Mouse (Mus musculus): ENCODE measurements around the gene Acly. TPM values are rescaled to one million over a fixed set of nuclear protein-coding genes. Genes with fewer than 3 reads are reported as not detected.

Acly gene
- polyA plus RNA-seq, 1 experiment from 2014 or later: 394 TPM

GRCm38 (mm10) chr11:100552842-100553241 is 25.0 kb upstream of the Acly start:
- no peak overlapping the region for H3K4me2 ChIP-seq (ENCODE audit: low read depth)
- no peak overlapping the region for H3K9ac ChIP-seq (ENCODE audit: low read length)
- ATAC-seq (ENCODE audit: insufficient read depth, low FRiP score, low TSS enrichment) (no peak), DNase-seq (ENCODE audit: low spot score) (no peak)
- H3K27ac ChIP-seq (ENCODE audit: low read depth, low read length): no peak overlapping the region
- no peaks in the 10 kb centered on the region for H3K27me3 ChIP-seq (ENCODE audit: control insufficient read depth, insufficient read depth, low read length)
- 86% methylated on average over 4 of the region's 4 CpGs for WGBS
- no peaks in the 10 kb centered on the region for H3K4me1 ChIP-seq (ENCODE audit: control insufficient read depth, insufficient read depth, low read length)
- H3K36me3 ChIP-seq (ENCODE audit: control insufficient read depth, insufficient read depth, low read length): no peaks in the 10 kb centered on the region
- no peaks in the 10 kb centered on the region for H3K9me3 ChIP-seq (ENCODE audit: control insufficient read depth, low read length)
- H3K4me3 ChIP-seq (ENCODE audit: low read depth, low read length): no peak overlapping the region

- no peak for DNase-seq (ENCODE audit: low spot score)
- Histone ChIP-seq H3K27ac (ENCODE audit: low read depth, low read length) (no peak overlapping the region), H3K4me2 (ENCODE audit: low read depth) (no peak overlapping the region)
Measured at GRCm38 (mm10) chr11:100550101-100550500, 22.3 kb upstream of the Acly start.

GRCm38 (mm10) chr11:100549466-100549865 is 21.7 kb upstream of the Acly start:
- Histone ChIP-seq H3K9ac (ENCODE audit: low read length) (no peak overlapping the region), H3K27me3 (ENCODE audit: control insufficient read depth, insufficient read depth, low read length) (no peaks in the 10 kb centered on the region), H3K4me2 (ENCODE audit: low read depth) (no peak overlapping the region), H3K36me3 (ENCODE audit: control insufficient read depth, insufficient read depth, low read length) (no peaks in the 10 kb centered on the region), H3K9me3 (ENCODE audit: control insufficient read depth, low read length) (no peaks in the 10 kb centered on the region), H3K27ac (ENCODE audit: low read depth, low read length) (no peak overlapping the region), H3K4me3 (ENCODE audit: low read depth, low read length) (no peak overlapping the region), H3K4me1 (ENCODE audit: control insufficient read depth, insufficient read depth, low read length) (0 out of 2 replicates have a peak, but pooled peaks cover 3% of the 10 kb centered on the region)
- ATAC-seq (ENCODE audit: insufficient read depth, low FRiP score, low TSS enrichment): no peak
- DNase-seq (ENCODE audit: low spot score): no peak
- WGBS: 79% methylated on average over 8 of the region's 8 CpGs

More at GRCm38 (mm10) chr11:100550101-100550500, 22.3 kb upstream of the Acly start:
- Histone ChIP-seq H3K9ac (ENCODE audit: low read length) (no peak overlapping the region), H3K4me1 (ENCODE audit: control insufficient read depth, insufficient read depth, low read length) (0 out of 2 replicates have a peak, but pooled peaks cover under 1% of the 10 kb centered on the region), H3K9me3 (ENCODE audit: control insufficient read depth, low read length) (no peaks in the 10 kb centered on the region), H3K4me3 (ENCODE audit: low read depth, low read length) (no peak overlapping the region), H3K27me3 (ENCODE audit: control insufficient read depth, insufficient read depth, low read length) (no peaks in the 10 kb centered on the region), H3K36me3 (ENCODE audit: control insufficient read depth, insufficient read depth, low read length) (no peaks in the 10 kb centered on the region)
- 73% methylated on average over 6 of the region's 6 CpGs for WGBS
- no peak for ATAC-seq (ENCODE audit: insufficient read depth, low FRiP score, low TSS enrichment)

- Histone ChIP-seq H3K27me3 (ENCODE audit: control insufficient read depth, insufficient read depth, low read length) (no peaks in the 10 kb centered on the region), H3K9ac (ENCODE audit: low read length) (no peak overlapping the region), H3K4me3 (ENCODE audit: low read depth, low read length) (no peak overlapping the region), H3K4me1 (ENCODE audit: control insufficient read depth, insufficient read depth, low read length) (0 out of 2 replicates have a peak, but pooled peaks cover 3% of the 10 kb centered on the region), H3K9me3 (ENCODE audit: control insufficient read depth, low read length) (no peaks in the 10 kb centered on the region), H3K36me3 (ENCODE audit: control insufficient read depth, insufficient read depth, low read length) (no peaks in the 10 kb centered on the region), H3K27ac (ENCODE audit: low read depth, low read length) (no peak overlapping the region), H3K4me2 (ENCODE audit: low read depth) (no peak overlapping the region)
- 77% methylated on average over 6 of the region's 6 CpGs for WGBS
- no peak for DNase-seq (ENCODE audit: low spot score)
- ATAC-seq (ENCODE audit: insufficient read depth, low FRiP score, low TSS enrichment): no peak
Measured at GRCm38 (mm10) chr11:100548141-100548540, 20.3 kb upstream of the Acly start.

GRCm38 (mm10) chr11:100546955-100547354 is 19.2 kb upstream of the Acly start:
- Histone ChIP-seq H3K9me3 (ENCODE audit: control insufficient read depth, low read length) (no peaks in the 10 kb centered on the region), H3K27ac (ENCODE audit: low read depth, low read length) (no peak overlapping the region), H3K4me1 (ENCODE audit: control insufficient read depth, insufficient read depth, low read length) (0 out of 2 replicates have a peak, but pooled peaks cover 3% of the 10 kb centered on the region), H3K36me3 (ENCODE audit: control insufficient read depth, insufficient read depth, low read length) (no peaks in the 10 kb centered on the region), H3K4me2 (ENCODE audit: low read depth) (no peak overlapping the region), H3K27me3 (ENCODE audit: control insufficient read depth, insufficient read depth, low read length) (no peaks in the 10 kb centered on the region), H3K4me3 (ENCODE audit: low read depth, low read length) (no peak overlapping the region), H3K9ac (ENCODE audit: low read length) (no peak overlapping the region)
- DNase-seq (ENCODE audit: low spot score) (no peak), ATAC-seq (ENCODE audit: insufficient read depth, low FRiP score, low TSS enrichment) (no peak)
- 86% methylated on average over 6 of the region's 6 CpGs for WGBS

- no peak for ATAC-seq (ENCODE audit: insufficient read depth, low FRiP score, low TSS enrichment)
Measured at GRCm38 (mm10) chr11:100545746-100546085, 17.9 kb upstream of the Acly start.

GRCm38 (mm10) chr11:100544832-100545745 is 17.3 kb upstream of the Acly start, which contains the start of gene Ttc25:
Gene Ttc25 (plus strand): TSS chr11:100545607.
- H3K27ac ChIP-seq (ENCODE audit: low read depth, low read length): no peak within 1 kb of the TSS
- 0 out of 2 replicates have a peak, but pooled peaks cover 3% of the 10 kb centered on the region for H3K4me1 ChIP-seq (ENCODE audit: control insufficient read depth, insufficient read depth, low read length)
- peak; percentile 88 for ATAC-seq (ENCODE audit: insufficient read depth, low FRiP score, low TSS enrichment)
- DNase-seq (ENCODE audit: low spot score): peak; percentile 92
- no peaks in the 10 kb centered on the region for H3K27me3 ChIP-seq (ENCODE audit: control insufficient read depth, insufficient read depth, low read length)
- peak within 1 kb of the TSS; percentile 64 for H3K9ac ChIP-seq (ENCODE audit: low read length)
- H3K36me3 ChIP-seq (ENCODE audit: control insufficient read depth, insufficient read depth, low read length): no peaks in the 10 kb centered on the region
- H3K4me2 ChIP-seq (ENCODE audit: low read depth): peak within 1 kb of the TSS; percentile 63
- H3K4me3 ChIP-seq (ENCODE audit: low read depth, low read length): peak within 1 kb of the TSS; percentile 36
- no peaks in the 10 kb centered on the region for H3K9me3 ChIP-seq (ENCODE audit: control insufficient read depth, low read length)
- 6% methylated on average over 28 of the region's 28 CpGs for WGBS

More at GRCm38 (mm10) chr11:100545746-100546085, 17.9 kb upstream of the Acly start:
- no peaks in the 10 kb centered on the region for H3K36me3 ChIP-seq (ENCODE audit: control insufficient read depth, insufficient read depth, low read length)
- H3K27me3 ChIP-seq (ENCODE audit: control insufficient read depth, insufficient read depth, low read length): no peaks in the 10 kb centered on the region
- H3K4me1 ChIP-seq (ENCODE audit: control insufficient read depth, insufficient read depth, low read length): 0 out of 2 replicates have a peak, but pooled peaks cover 3% of the 10 kb centered on the region
- peak overlapping the region; percentile 1; the same call in 1 of the 2 replicates for H3K9ac ChIP-seq (ENCODE audit: low read length)
- no peak for DNase-seq (ENCODE audit: low spot score)
- H3K4me3 ChIP-seq (ENCODE audit: low read depth, low read length): peak overlapping the region; percentile 36
- no peak overlapping the region for H3K27ac ChIP-seq (ENCODE audit: low read depth, low read length)
- peak overlapping the region; percentile 63 for H3K4me2 ChIP-seq (ENCODE audit: low read depth)
- H3K9me3 ChIP-seq (ENCODE audit: control insufficient read depth, low read length): no peaks in the 10 kb centered on the region
- WGBS: 28% methylated on average over 7 of the region's 7 CpGs

- no peak overlapping the region for H3K4me2 ChIP-seq (ENCODE audit: low read depth)
- no peak overlapping the region for H3K27ac ChIP-seq (ENCODE audit: low read depth, low read length)
- no peak overlapping the region for H3K4me3 ChIP-seq (ENCODE audit: low read depth, low read length)
- H3K9me3 ChIP-seq (ENCODE audit: control insufficient read depth, low read length): no peaks in the 10 kb centered on the region
- ATAC-seq (ENCODE audit: insufficient read depth, low FRiP score, low TSS enrichment): no peak
- DNase-seq (ENCODE audit: low spot score): no peak
- WGBS: 81% methylated on average over 2 of the region's 2 CpGs
- H3K36me3 ChIP-seq (ENCODE audit: control insufficient read depth, insufficient read depth, low read length): no peaks in the 10 kb centered on the region
- 0 out of 2 replicates have a peak, but pooled peaks cover 3% of the 10 kb centered on the region for H3K4me1 ChIP-seq (ENCODE audit: control insufficient read depth, insufficient read depth, low read length)
- no peaks in the 10 kb centered on the region for H3K27me3 ChIP-seq (ENCODE audit: control insufficient read depth, insufficient read depth, low read length)
- H3K9ac ChIP-seq (ENCODE audit: low read length): no peak overlapping the region
Measured at GRCm38 (mm10) chr11:100541577-100541976, 13.8 kb upstream of the Acly start.
